Mouse (Mus musculus) hindbrain, embryonic 10.5 days (tissue): ENCODE results near the gene Ppp1r3d. TPM values are rescaled to one million over a fixed set of nuclear protein-coding genes. Genes with fewer than 3 reads are reported as not detected.

Source experiments
- DNase-seq: peaks from one replicate; pipeline ENCODE4 v3.0.0-alpha.2; 2017; ENCODE audit warnings: low spot score
- H3K27ac ChIP-seq: fragments of 300-500 bp; sonication (generic); 2 replicates; pipeline ENCODE4 v1.5.1; 2016; ENCODE audit warnings: mild to moderate bottlenecking, moderate library complexity
- H3K27me3 ChIP-seq: fragments of 300-500 bp; sonication (generic); 2 replicates; pipeline ENCODE4 v1.6.1; 2016; ENCODE audit warnings: mild to moderate bottlenecking; ENCODE audit not compliant: poor library complexity, insufficient read depth, severe bottlenecking
- H3K36me3 ChIP-seq: fragments of 300-500 bp; sonication (generic); 2 replicates; pipeline ENCODE4 v1.6.1; 2016; ENCODE audit warnings: mild to moderate bottlenecking, moderate library complexity
- H3K4me1 ChIP-seq: fragments of 300-500 bp; sonication (generic); replicated peaks from 2 replicates; pipeline ENCODE4 v1.6.1; 2016; ENCODE audit warnings: mild to moderate bottlenecking
- H3K4me3 ChIP-seq: fragments of 300-500 bp; sonication (generic); 2 replicates; pipeline ENCODE4 v1.5.1; 2016; ENCODE audit warnings: mild to moderate bottlenecking, moderate library complexity
- H3K9me3 ChIP-seq: fragments of 300-500 bp; sonication (generic); 2 replicates; pipeline ENCODE4 v1.6.1; 2016; ENCODE audit warnings: mild to moderate bottlenecking, moderate library complexity
- WGBS: fragments of 180-500 bp; shearing (Covaris S2); methylation state at CpG from one replicate; pipeline ENCODE4 v1.1.7; 2016; 5-methylcytosine and 5-hydroxymethylcytosine counted together
- polyA plus RNA-seq: library from polyadenylated mRNA; unstranded; fragments of >200 nt; fragmentation: Nextera tagmentation; extraction: Ambion mirVana; gene quantifications from 2 replicates; pipeline ENCODE4 v1.2.1, GENCODE M21; 2016

Gene Ppp1r3d
- polyA plus RNA-seq, 1 experiment from 2014 or later = 1.3 TPM

DNA sequence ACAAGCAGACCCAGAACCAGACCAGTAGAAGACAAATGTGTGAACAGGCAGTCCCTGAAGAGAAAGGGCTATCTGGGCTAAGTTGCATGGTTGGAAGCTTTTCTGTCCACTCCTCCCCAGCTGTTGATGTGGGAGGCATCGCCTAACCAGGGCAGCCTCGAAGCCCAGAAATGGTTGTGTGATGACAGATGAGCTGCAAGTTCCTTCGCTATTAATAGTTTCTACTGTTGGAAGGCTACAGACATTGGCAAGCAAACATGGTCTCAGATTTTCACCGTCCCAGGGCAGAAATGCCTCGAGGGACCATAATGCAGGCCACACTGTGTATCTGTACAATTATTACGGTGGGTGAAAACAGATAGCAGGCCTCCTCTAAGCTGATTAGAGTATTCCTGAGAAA is 1.7 kb downstream of the Ppp1r3d start:
- no peaks in the 10 kb centered on the region for H3K36me3 ChIP-seq
- H3K4me1 ChIP-seq = peaks cover 23% of the 10 kb centered on the region
- 72% methylated on average over 6 of the region's 6 CpGs for WGBS
- peaks cover 2% of the 10 kb centered on the region for H3K9me3 ChIP-seq
- no peak for DNase-seq
- H3K27ac ChIP-seq = no peak overlapping the region
- H3K27me3 ChIP-seq = peaks cover 46% of the 10 kb centered on the region
- H3K4me3 ChIP-seq = no peak overlapping the region

DNA sequence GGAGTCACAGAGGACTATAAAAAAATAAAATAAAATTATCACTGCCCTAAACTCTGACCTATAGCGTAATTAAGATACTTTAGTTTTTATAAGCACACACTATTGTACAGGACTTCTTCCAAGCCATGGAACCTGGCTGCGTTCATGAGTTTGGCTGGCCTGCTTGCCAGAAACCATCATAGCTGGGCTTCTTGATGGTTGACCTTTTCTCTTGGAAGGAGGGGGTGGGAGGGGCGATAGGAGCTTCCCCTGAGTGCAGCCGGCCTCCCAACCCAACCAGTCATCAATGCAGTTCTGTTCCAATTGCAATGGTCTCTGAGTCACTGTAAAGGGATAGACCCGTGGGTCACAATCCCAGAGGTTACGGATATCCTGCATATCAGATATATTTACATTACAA is 4.0 kb downstream of the Ppp1r3d start:
- H3K36me3 ChIP-seq = no peaks in the 10 kb centered on the region
- H3K4me3 ChIP-seq = no peak overlapping the region
- no peak for DNase-seq
- WGBS = 80% methylated on average over 6 of the region's 6 CpGs
- no peak overlapping the region for H3K27ac ChIP-seq
- peaks cover 22% of the 10 kb centered on the region for H3K4me1 ChIP-seq
- peaks cover 9% of the 10 kb centered on the region for H3K9me3 ChIP-seq
- peaks cover 40% of the 10 kb centered on the region for H3K27me3 ChIP-seq

- no peak overlapping the region for H3K27ac ChIP-seq
- peaks cover 12% of the 10 kb centered on the region for H3K4me1 ChIP-seq
- H3K9me3 ChIP-seq = peaks cover 9% of the 10 kb centered on the region
- DNase-seq = no peak
- H3K36me3 ChIP-seq = no peaks in the 10 kb centered on the region
- H3K27me3 ChIP-seq = peaks cover 29% of the 10 kb centered on the region
- no peak overlapping the region for H3K4me3 ChIP-seq
- WGBS = 60% methylated on average over 1 of the region's 1 CpGs
Measured at GRCm38 (mm10) chr2:178409024-178409423, 5.2 kb downstream of the Ppp1r3d start.

GRCm38 (mm10) chr2:178407053-178407815 is 7.0 kb downstream of the Ppp1r3d start, which contains the start of gene Sycp2:
Gene Sycp2, minus strand, starts transcription at chr2:178407685.
- DNase-seq = no peak
- Histone ChIP-seq H3K4me3 (no peak within 1 kb of the TSS), H3K36me3 (no peaks in the 10 kb centered on the region), H3K27ac (no peak within 1 kb of the TSS), H3K27me3 (peaks cover 11% of the 10 kb centered on the region), H3K4me1 (no peaks in the 10 kb centered on the region), H3K9me3 (peaks cover 9% of the 10 kb centered on the region)
- 82% methylated on average over 52 of the region's 52 CpGs for WGBS

Other genes starting within 250 kb of the Ppp1r3d start
- 0.10 and 0.12 TPM in 2 replicates for gene Sycp2, start 6.8 kb downstream of the Ppp1r3d start, polyA plus RNA-seq
- 2.0 and 2.3 TPM in 2 replicates for gene Fam217b, start 52 bp upstream of the Ppp1r3d start, polyA plus RNA-seq
- gene Cdh26, start 16.1 kb upstream of the Ppp1r3d start, polyA plus RNA-seq = 0.10 and 0.63 TPM in 2 replicates